Mouse (Mus musculus) C2C12 (cell line): ENCODE data around the gene Fgd2.

Source experiments
- CTCF ChIP-seq: IDR thresholded peaks from one replicate; pipeline ENCODE4 v1.5.1; 2011; ENCODE audit not compliant: control insufficient read depth, insufficient read depth, insufficient read length
- MAX ChIP-seq: IDR thresholded peaks from one replicate; pipeline ENCODE4 v1.6.1; 2011; ENCODE audit warnings: mild to moderate bottlenecking, control low read depth
- USF1 ChIP-seq: IDR thresholded peaks from one replicate; pipeline ENCODE4 v1.6.1; 2011; ENCODE audit warnings: low read depth, mild to moderate bottlenecking, control low read depth, moderate library complexity

GRCm38 (mm10) chr17:29406077-29406476, 45.4 kb downstream of the Fgd2 start:
- TF ChIP-seq CTCF, result no peak
- TF ChIP-seq MAX, result no peak
- no peak for TF ChIP-seq USF1
